Mouse (Mus musculus) frontal cortex, adult (tissue): ENCODE data around the gene Pkd1l1.

Source experiments
- ATAC-seq: cut with Nextera tagmentation; 2 replicates; pipeline ENCODE4 v1.9.2; 2017; ENCODE audit warnings: mild to moderate bottlenecking, moderate library complexity, mixed read lengths; ENCODE audit not compliant: low TSS enrichment

Pkd1l1 gene

GRCm38 (mm10) chr11:8821403-8821802 lies 151.7 kb downstream of the Pkd1l1 start:
- no peak for ATAC-seq

DNA sequence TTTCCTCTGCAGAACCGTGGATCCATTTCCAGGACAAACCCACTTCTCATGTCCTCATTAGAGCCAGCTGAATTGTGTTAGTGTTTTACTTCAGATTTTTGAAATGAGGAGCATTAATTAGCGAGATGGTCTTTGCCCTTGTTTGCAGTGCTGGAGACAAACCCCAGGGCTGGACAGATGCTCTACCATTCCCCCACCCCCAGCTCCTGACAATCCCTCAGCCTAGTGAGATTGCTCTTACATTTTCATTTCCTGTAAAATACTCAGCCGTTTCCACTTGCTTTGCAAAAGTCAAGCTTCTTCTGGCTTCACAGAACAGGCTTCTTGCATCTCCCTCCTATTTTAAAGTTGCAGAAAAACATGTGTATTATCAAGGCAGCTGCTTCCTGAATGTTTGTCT lies 155.7 kb downstream of the Pkd1l1 start:
- no peak for ATAC-seq

GRCm38 (mm10) chr11:8814097-8814790 lies 158.8 kb downstream of the Pkd1l1 start:
- ATAC-seq, result no peak

GRCm38 (mm10) chr11:8811506-8812100 lies 161.5 kb downstream of the Pkd1l1 start:
- no peak for ATAC-seq

GRCm38 (mm10) chr11:8809644-8810043 lies 163.4 kb downstream of the Pkd1l1 start:
- ATAC-seq, result no peak

- no peak for ATAC-seq
Observed at GRCm38 (mm10) chr11:8807009-8807408, 166.1 kb downstream of the Pkd1l1 start.

GRCm38 (mm10) chr11:8804178-8804577 lies 168.9 kb downstream of the Pkd1l1 start:
- no peak for ATAC-seq

GRCm38 (mm10) chr11:8797486-8797885 lies 175.6 kb downstream of the Pkd1l1 start:
- no peak for ATAC-seq

DNA sequence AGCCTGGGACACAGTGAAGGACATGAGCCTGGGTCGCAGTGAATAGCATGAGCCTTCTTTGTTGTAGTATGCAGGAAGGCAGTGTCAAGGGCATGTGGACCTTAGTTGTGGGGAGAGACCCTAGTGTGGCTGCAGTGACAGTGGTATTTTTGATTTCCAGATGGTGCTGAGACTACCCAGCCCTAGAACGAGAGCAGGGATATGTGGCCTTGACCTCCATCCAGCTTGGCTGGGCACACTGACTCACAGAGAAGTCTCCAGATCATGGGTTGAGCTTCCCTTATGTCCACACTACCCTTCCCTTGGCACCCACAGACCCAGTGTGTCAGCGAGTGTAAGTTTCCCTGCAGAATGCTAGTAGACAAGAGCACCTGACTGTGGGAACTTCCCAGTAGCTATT lies 178.0 kb downstream of the Pkd1l1 start:
- ATAC-seq, result no peak

DNA sequence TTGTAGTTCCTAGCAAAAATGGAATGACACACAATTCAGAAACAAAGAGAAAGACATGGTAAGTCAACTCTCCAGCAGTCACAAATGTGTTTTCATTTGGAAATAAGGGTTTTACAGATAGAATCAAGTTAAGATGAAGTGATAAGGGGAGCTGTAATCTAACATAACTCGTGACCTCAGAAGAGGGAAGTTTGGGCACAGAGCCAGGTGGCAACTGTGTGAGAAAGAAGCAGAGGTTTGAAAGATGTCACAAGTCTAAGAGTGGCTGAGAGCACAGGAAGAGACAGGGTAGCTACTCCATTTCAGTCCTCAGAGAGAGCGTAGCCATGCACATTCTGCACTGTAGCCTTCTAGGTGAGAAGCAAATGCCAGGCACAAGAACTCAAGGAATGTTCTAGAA lies 180.9 kb downstream of the Pkd1l1 start:
- no peak for ATAC-seq

DNA sequence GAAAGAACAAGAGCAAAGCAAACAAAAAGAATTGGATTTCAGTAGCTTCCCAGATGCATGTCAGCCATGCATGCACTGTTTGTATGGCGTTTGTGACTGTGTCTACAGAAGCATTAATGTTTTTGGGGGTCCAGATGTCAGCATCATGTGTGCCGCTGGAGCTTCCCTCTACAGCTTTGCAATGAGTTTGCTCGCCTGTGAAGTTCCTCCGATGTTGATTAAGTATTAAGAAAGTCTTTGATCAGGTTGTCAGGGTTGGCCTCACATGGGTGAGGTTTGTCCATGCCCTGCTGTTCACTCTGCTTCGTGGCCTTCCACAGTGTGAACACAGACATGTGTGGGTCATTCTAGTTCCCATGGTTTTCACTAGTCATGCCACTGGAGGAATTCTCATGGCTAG lies 183.9 kb downstream of the Pkd1l1 start:
- no peak for ATAC-seq

DNA sequence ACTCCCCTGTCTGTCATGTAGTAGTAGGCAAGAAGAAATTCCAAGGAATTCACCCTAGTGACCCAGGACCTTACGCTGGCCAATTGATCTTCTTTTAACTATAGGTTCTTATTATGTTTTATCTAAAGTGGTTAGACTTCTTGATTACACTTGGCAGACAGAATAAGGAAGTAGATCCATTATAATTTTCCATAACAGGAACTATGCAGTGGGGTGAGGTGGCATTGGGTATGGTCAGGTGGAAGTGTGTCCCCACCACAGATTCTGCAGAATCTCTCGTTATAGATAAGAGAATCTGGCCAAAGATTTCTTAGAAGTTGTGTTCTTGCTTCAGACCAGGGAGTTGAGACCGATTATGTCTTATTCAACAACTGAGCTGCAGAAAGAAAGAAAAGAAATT lies 185.5 kb downstream of the Pkd1l1 start:
- ATAC-seq, result no peak

- ATAC-seq, result no peak
Observed at GRCm38 (mm10) chr11:8784413-8784812, 188.7 kb downstream of the Pkd1l1 start.

DNA sequence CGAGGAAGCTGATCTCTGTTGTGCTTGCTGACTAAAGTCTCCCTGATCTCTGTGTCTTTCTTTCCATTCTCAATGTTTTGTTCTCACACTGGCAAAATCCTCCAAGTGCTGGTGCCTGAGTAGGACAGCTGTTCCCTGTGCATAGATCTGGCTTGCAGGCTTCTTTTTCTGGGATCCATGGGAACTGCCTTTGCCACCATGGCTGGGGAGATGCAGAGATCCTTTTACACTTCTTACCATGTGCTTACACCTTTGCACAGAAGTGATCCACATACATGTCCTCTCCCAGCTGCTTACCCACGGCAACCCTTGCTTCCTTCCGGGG lies 191.0 kb downstream of the Pkd1l1 start:
- ATAC-seq, result peak; percentile 85

DNA sequence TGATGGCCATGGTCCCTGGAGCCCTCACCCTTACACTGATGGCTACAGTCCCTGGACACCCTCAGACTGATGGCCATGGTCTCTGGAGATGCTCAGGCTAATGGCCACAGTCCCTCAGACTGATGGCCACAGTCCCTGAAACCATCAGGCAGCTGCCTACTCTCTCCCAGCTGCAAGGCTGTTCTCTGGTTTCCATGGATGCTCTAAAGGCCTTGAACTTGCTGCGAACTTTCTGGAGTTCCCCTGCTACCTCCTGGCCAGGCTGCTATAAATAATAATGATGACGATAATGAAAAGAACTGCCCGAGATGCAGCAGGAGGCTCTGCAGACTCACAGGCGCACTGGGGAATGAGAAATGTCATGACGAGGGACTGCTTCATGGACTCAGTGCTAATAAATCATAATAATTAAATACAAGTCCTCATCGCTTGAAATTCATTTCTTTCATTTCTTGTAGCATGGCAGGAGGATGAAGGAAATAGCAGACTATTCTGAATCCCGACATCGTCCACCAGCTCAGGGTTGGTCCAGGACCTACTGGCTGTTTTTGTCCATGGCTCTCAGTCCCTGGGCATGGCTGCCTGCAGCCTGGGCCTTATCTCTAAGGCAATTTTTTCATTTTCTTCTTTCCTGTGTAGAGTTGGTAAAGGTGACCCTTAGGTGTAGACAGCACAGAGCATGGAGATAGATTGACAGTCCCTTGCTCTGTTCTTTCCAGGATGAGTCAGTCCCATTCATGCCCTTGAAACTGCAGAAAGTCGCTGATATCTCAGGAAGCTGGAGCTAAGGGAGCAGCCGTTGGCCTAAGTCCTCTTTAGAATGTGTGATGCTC lies 191.5 kb downstream of the Pkd1l1 start:
- no peak for ATAC-seq

GRCm38 (mm10) chr11:8779427-8779826 lies 193.6 kb downstream of the Pkd1l1 start:
- ATAC-seq, result no peak
